Mouse (Mus musculus) B cell, adult 62 days (primary cell): Measurements from ENCODE around the gene P2ry10. TPM values are rescaled to one million over a fixed set of nuclear protein-coding genes. Genes with fewer than 3 reads are reported as not detected.

Source experiments
- total RNA-seq: library from RNA; stranded (reverse); gene quantifications from 4 replicates; pipeline ENCODE4 v1.2.4, GENCODE M21; 2023

P2ry10 gene
- total RNA-seq: 181 to 220 TPM (median 212 TPM) in 4 replicates

DNA sequence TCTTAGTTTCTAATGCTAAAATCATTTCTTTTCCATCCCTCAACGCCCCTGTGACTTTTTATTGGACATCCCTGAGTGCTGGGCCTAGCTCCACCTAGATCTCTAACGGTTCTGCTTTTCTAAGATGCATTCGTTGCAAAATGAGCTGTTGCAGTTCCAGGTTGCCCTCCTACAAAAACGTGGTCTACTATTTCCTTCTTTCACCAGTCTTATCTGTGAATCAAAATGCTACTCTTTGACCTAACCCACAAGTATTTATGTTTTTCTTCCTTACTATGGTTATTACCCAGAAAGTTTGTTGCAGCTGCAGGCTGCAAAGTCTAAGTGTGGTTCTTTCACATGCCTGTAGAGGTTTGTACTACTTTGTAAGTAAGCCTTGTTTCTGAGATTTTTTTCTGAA lies at the start of gene P2ry10:
TSS of gene P2ry10 (plus strand) at position 316 of the 400 bp plus-strand sequence.

GRCm38 (mm10) chrX:107148681-107149080 lies 60.4 kb downstream of the P2ry10 start, which contains the start of gene P2ry10b:
Gene P2ry10b, plus strand, starts transcription at chrX:107148927.

Other genes with a start within 250 kb of the P2ry10 start
- not detected in 4 replicates for gene Rtl3, start 247.8 kb upstream of the P2ry10 start, total RNA-seq
- not detected in 4 replicates for gene Lpar4, start 167.9 kb upstream of the P2ry10 start, total RNA-seq
- 30.6 to 37.9 TPM (median 35.2 TPM) in 4 replicates for gene P2ry10b, start 60.4 kb downstream of the P2ry10 start, total RNA-seq
- 65.3 to 88.6 TPM (median 76.9 TPM) in 4 replicates for gene Gpr174, start 167.4 kb downstream of the P2ry10 start, total RNA-seq